Mouse (Mus musculus): ENCODE measurements around the gene Serpini2. TPM values are rescaled to one million over a fixed set of nuclear protein-coding genes. Genes with fewer than 3 reads are reported as not detected.

The Serpini2 gene
- polyA plus RNA-seq, 1 experiment: not detected

DNA sequence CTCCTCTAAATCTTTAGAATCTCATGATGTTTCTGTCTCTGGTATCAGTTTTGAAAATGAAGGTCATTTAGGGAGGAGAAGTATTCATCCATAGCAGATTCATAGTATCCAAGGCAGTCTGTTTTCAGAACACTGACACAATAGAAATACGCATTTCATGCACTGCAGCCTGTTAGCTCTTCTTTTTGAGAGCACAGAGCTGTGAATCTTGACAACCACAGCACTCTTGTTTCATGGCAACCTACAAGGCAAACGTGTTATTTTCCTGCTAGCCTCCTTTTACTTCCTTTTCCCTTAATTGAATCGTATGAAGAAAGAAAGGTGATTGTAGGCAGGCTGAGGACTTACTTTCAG, 27.9 kb upstream of the Serpini2 start:
- Histone ChIP-seq H3K27me3 (ENCODE audit: control insufficient read depth, insufficient read depth, insufficient read length) (no peaks in the 10 kb centered on the region), H3K79me2 (ENCODE audit: control insufficient read depth, insufficient read depth) (no peaks in the 10 kb centered on the region), H3K79me3 (ENCODE audit: low read depth) (no peaks in the 10 kb centered on the region), H3K4me3 (ENCODE audit: insufficient read depth, poor library complexity, severe bottlenecking) (no peak overlapping the region), H3K36me3 (ENCODE audit: control insufficient read depth, insufficient read depth) (no peaks in the 10 kb centered on the region), H3ac (ENCODE audit: control insufficient read depth, insufficient read length, low read depth) (no peak overlapping the region)
- no peak for TF ChIP-seq CTCF (IDR thresholded peaks at IDR 0.05; ENCODE audit: control insufficient read depth, insufficient read depth, insufficient read length)
- no peak for TF ChIP-seq USF1 (IDR thresholded peaks at IDR 0.05; ENCODE audit: low read depth)
- TF ChIP-seq MYOG (IDR thresholded peaks at IDR 0.05; ENCODE audit: control insufficient read depth, extremely low read depth, insufficient read length): no peak
- TF ChIP-seq MYOD1 (IDR thresholded peaks at IDR 0.05; ENCODE audit: control insufficient read depth, insufficient read length, low read depth): no peak
- TF ChIP-seq FOSL1 (IDR thresholded peaks at IDR 0.05; ENCODE audit: insufficient read depth, low read length, poor library complexity, severe bottlenecking): no peak
- TF ChIP-seq CEBPB (IDR thresholded peaks at IDR 0.05; ENCODE audit: low read depth): no peak
- TF ChIP-seq MAX (IDR thresholded peaks at IDR 0.05): no peak

DNA sequence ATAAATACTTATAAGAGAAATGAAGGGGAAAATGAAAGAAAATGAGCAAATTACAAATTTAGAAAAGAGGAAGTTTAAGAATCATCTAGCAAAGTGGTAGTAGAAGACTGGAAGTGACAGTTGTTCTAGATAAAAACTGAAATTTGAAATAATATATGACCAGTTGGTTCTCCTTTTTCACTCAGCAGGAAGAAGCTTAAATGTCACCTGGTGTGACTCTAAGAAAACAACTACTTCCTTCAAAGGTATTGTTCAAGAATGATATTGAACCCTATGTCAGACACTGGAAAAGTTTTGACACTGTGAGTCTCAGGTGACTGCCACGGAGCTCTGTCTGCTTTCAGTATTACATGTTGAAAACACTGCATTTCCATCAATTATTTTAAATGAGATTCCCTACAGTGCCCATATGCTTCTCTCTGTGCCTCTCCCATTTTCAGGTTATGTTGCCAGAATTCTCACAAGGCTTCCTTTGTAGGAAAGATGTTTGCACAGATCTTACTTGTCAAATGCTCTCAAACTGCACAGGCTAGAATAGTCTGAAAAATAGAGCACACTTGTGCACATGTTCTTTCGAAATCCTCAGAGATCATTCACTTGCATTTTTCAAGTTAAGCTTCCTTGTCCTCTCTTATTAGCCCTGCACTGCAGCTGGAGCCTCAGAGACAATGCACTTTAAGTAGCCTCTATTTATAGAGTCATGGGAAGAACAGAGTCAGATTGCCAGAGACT, 27.3 kb upstream of the Serpini2 start:
- no peak for TF ChIP-seq MAX (IDR thresholded peaks at IDR 0.05)
- TF ChIP-seq MYOD1 (IDR thresholded peaks at IDR 0.05; ENCODE audit: control insufficient read depth, insufficient read length, low read depth): no peak
- TF ChIP-seq CEBPB (IDR thresholded peaks at IDR 0.05; ENCODE audit: low read depth): no peak
- TF ChIP-seq FOSL1 (IDR thresholded peaks at IDR 0.05; ENCODE audit: insufficient read depth, low read length, poor library complexity, severe bottlenecking): no peak
- TF ChIP-seq CTCF (IDR thresholded peaks at IDR 0.05; ENCODE audit: control insufficient read depth, insufficient read depth, insufficient read length): no peak
- no peak for TF ChIP-seq USF1 (IDR thresholded peaks at IDR 0.05; ENCODE audit: low read depth)
- no peak for TF ChIP-seq MYOG (IDR thresholded peaks at IDR 0.05; ENCODE audit: control insufficient read depth, extremely low read depth, insufficient read length)
- H3K4me3 ChIP-seq (ENCODE audit: insufficient read depth, poor library complexity, severe bottlenecking): no peak overlapping the region

DNA sequence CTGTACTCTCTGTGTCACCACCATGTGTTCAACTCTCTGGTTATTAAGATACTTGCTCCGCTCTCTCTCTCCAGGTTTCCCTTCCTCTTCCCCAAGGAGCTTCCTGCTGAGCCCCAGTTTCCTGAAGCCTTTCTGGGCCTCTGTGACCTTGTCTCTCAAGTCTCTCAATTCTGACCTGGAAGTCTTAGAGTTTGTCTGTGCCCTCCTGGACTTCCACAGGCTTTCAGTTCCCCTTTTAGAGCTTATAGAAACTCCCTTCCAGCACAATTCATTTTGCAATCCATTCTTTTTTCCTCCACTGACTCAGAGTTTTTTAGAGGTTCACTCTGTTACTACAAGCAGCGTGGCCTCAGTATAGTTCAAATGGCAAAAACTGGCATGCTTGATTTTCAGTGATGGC, 23.4 kb upstream of the Serpini2 start:
- Histone ChIP-seq H3K36me3 (ENCODE audit: control insufficient read depth, insufficient read depth) (no peaks in the 10 kb centered on the region), H3K27me3 (ENCODE audit: control insufficient read depth, insufficient read depth, insufficient read length) (no peaks in the 10 kb centered on the region), H3K4me3 (ENCODE audit: insufficient read depth, poor library complexity, severe bottlenecking) (no peak overlapping the region), H3K79me2 (ENCODE audit: control insufficient read depth, insufficient read depth) (no peaks in the 10 kb centered on the region), H3K79me3 (ENCODE audit: low read depth) (no peaks in the 10 kb centered on the region), H3ac (ENCODE audit: control insufficient read depth, insufficient read length, low read depth) (no peak overlapping the region)
- TF ChIP-seq CTCF (IDR thresholded peaks at IDR 0.05; ENCODE audit: control insufficient read depth, insufficient read depth, insufficient read length) (no peak), MAX (IDR thresholded peaks at IDR 0.05) (no peak)

More for the DNA sequence above, 27.3 kb upstream of the Serpini2 start:
- H3K79me2 ChIP-seq (ENCODE audit: control insufficient read depth, insufficient read depth): no peaks in the 10 kb centered on the region
- no peaks in the 10 kb centered on the region for H3K79me3 ChIP-seq (ENCODE audit: low read depth)
- H3K36me3 ChIP-seq (ENCODE audit: control insufficient read depth, insufficient read depth): no peaks in the 10 kb centered on the region
- H3ac ChIP-seq (ENCODE audit: control insufficient read depth, insufficient read length, low read depth): no peak overlapping the region
- H3K27me3 ChIP-seq (ENCODE audit: control insufficient read depth, insufficient read depth, insufficient read length): no peaks in the 10 kb centered on the region

DNA sequence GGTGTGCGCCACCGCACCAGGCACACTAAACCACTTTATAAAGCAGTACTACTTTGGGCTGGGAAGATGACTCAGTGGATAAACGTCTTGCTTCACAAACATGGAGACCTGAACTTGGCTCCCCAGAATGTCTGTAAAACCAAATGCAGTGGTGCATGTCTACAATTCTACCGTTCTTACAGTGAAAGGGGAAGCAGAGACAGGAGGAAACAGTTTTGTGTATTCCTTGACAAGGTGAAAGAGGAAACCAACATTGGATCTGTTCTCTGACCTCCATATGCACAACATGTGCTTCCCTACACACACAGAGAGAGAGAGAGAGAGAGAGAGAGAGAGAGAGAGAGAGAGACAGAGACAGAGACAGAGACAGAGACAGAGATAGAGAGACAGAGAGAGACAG, 7.6 kb upstream of the Serpini2 start:
- TF ChIP-seq CEBPB (IDR thresholded peaks at IDR 0.05; ENCODE audit: low read depth) (no peak), CTCF (IDR thresholded peaks at IDR 0.05; ENCODE audit: control insufficient read depth, insufficient read depth, insufficient read length) (no peak), MYOD1 (IDR thresholded peaks at IDR 0.05; ENCODE audit: control insufficient read depth, insufficient read length, low read depth) (no peak)
- H3K79me2 ChIP-seq (ENCODE audit: control insufficient read depth, insufficient read depth): no peaks in the 10 kb centered on the region
- H3K36me3 ChIP-seq (ENCODE audit: control insufficient read depth, insufficient read depth): no peaks in the 10 kb centered on the region
- H3K79me3 ChIP-seq (ENCODE audit: low read depth): no peaks in the 10 kb centered on the region
- H3K4me3 ChIP-seq (ENCODE audit: insufficient read depth, poor library complexity, severe bottlenecking): no peak overlapping the region
- no peaks in the 10 kb centered on the region for H3K27me3 ChIP-seq (ENCODE audit: control insufficient read depth, insufficient read depth, insufficient read length)
- no peak overlapping the region for H3ac ChIP-seq (ENCODE audit: control insufficient read depth, insufficient read length, low read depth)

DNA sequence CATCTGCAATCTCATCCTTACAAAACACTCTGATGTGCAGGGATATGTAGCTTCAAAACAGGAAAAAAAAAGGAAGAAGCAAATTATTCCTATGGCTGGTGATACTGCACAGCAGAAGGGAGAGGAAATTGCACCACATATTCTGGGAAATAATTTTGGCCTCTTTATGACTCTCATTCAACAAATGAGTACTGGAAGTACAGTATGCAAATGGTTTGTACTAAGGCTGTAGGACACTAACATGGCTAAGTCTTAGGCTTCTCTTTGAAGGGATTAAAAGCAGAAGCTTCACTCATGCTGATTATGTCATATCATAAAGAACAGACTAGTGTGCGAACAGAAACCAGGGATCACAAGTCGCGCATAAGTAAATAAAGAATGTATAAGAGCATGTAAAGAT, 6.6 kb upstream of the Serpini2 start:
- no peak overlapping the region for H3K4me3 ChIP-seq (ENCODE audit: insufficient read depth, poor library complexity, severe bottlenecking)
- no peak overlapping the region for H3ac ChIP-seq (ENCODE audit: control insufficient read depth, insufficient read length, low read depth)
- H3K79me2 ChIP-seq (ENCODE audit: control insufficient read depth, insufficient read depth): no peaks in the 10 kb centered on the region
- H3K79me3 ChIP-seq (ENCODE audit: low read depth): no peaks in the 10 kb centered on the region
- no peaks in the 10 kb centered on the region for H3K36me3 ChIP-seq (ENCODE audit: control insufficient read depth, insufficient read depth)
- TF ChIP-seq USF1 (IDR thresholded peaks at IDR 0.05; ENCODE audit: low read depth) (no peak), FOSL1 (IDR thresholded peaks at IDR 0.05; ENCODE audit: insufficient read depth, low read length, poor library complexity, severe bottlenecking) (no peak), CEBPB (IDR thresholded peaks at IDR 0.05; ENCODE audit: low read depth) (no peak), MYOG (IDR thresholded peaks at IDR 0.05; ENCODE audit: control insufficient read depth, extremely low read depth, insufficient read length) (no peak), MAX (IDR thresholded peaks at IDR 0.05) (no peak), MYOD1 (IDR thresholded peaks at IDR 0.05; ENCODE audit: control insufficient read depth, insufficient read length, low read depth) (no peak), CTCF (IDR thresholded peaks at IDR 0.05; ENCODE audit: control insufficient read depth, insufficient read depth, insufficient read length) (no peak)
- no peaks in the 10 kb centered on the region for H3K27me3 ChIP-seq (ENCODE audit: control insufficient read depth, insufficient read depth, insufficient read length)

DNA sequence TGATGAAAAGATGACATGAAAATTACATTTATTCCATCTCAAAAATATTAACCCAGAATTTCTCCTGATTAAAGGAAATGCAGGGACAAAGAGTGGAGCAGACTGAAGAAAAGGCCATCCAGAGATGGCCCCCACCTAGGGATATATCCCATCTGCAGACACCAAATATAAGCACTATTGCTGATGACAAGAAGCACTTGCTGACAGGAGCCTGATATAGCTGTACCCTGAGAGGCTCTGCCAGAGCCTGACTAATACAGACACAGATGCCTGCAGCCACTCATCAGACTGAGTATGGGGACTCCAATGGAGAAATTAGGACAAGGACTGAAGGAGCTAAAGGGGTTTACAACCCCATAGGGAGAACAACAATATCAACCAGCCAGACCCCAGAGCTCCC, 5.2 kb upstream of the Serpini2 start:
- no peaks in the 10 kb centered on the region for H3K36me3 ChIP-seq (ENCODE audit: control insufficient read depth, insufficient read depth)
- no peak overlapping the region for H3ac ChIP-seq (ENCODE audit: control insufficient read depth, insufficient read length, low read depth)
- no peaks in the 10 kb centered on the region for H3K79me2 ChIP-seq (ENCODE audit: control insufficient read depth, insufficient read depth)
- no peaks in the 10 kb centered on the region for H3K79me3 ChIP-seq (ENCODE audit: low read depth)
- TF ChIP-seq MAX (IDR thresholded peaks at IDR 0.05): no peak
- TF ChIP-seq CTCF (IDR thresholded peaks at IDR 0.05; ENCODE audit: control insufficient read depth, insufficient read depth, insufficient read length): no peak
- no peak for TF ChIP-seq MYOG (IDR thresholded peaks at IDR 0.05; ENCODE audit: control insufficient read depth, extremely low read depth, insufficient read length)
- no peak for TF ChIP-seq FOSL1 (IDR thresholded peaks at IDR 0.05; ENCODE audit: insufficient read depth, low read length, poor library complexity, severe bottlenecking)
- H3K27me3 ChIP-seq (ENCODE audit: control insufficient read depth, insufficient read depth, insufficient read length): no peaks in the 10 kb centered on the region
- H3K4me3 ChIP-seq (ENCODE audit: insufficient read depth, poor library complexity, severe bottlenecking): no peak overlapping the region

All from C2C12 (cell line).